Mouse (Mus musculus) inflammation-experienced regulatory T-cells (primary cell): ENCODE data around the gene Arhgap23. TPM values are rescaled to one million over a fixed set of nuclear protein-coding genes. Genes with fewer than 3 reads are reported as not detected.

Source experiments
- polyA plus RNA-seq, 2 experiments: library from polyadenylated mRNA; unstranded; fragments of 100-300 nt; shearing (Covaris generic); gene quantifications; one replicate each; pipeline ENCODE4 v1.2.1; 2017

Arhgap23 gene
- polyA plus RNA-seq, result under 1 TPM in 1 of 2 experiments, not detected in 1; 0.38 TPM

GRCm38 (mm10) chr11:97415330-97415711 lies at the start of gene Arhgap23:
Gene Arhgap23 (plus strand): TSS chr11:97415533.

GRCm38 (mm10) chr11:97499865-97500719 lies 84.8 kb downstream of the Arhgap23 start, which contains the start of gene 4933428G20Rik:
Gene 4933428G20Rik (minus strand): TSS chr11:97500340.

Other genes with a start within 250 kb of the Arhgap23 start
- gene Kpnb1, start 227.7 kb upstream of the Arhgap23 start, polyA plus RNA-seq, result 10 to 100 TPM; 22.6 to 25.1 TPM
- 10 to 100 TPM; 35.4 to 45.5 TPM for gene Npepps, start 134.9 kb upstream of the Arhgap23 start, polyA plus RNA-seq
- gene Mrpl45, start 99.8 kb upstream of the Arhgap23 start, polyA plus RNA-seq, result 10 to 100 TPM; 23.0 to 26.3 TPM
- gene Gpr179, start 63.5 kb upstream of the Arhgap23 start, polyA plus RNA-seq, result 1 to 10 TPM in 1 of 2 experiments, under 1 TPM in 1; 0.14 to 1.8 TPM
- gene Socs7, start 53.0 kb upstream of the Arhgap23 start, polyA plus RNA-seq, result 1 to 10 TPM; 1.4 to 2.5 TPM
- gene 4933428G20Rik, start 84.8 kb downstream of the Arhgap23 start, polyA plus RNA-seq, result under 1 TPM in 1 of 2 experiments, not detected in 1; 0.53 TPM
- gene Srcin1, start 160.7 kb downstream of the Arhgap23 start, polyA plus RNA-seq, result under 1 TPM; 0.02 to 0.53 TPM
- 10 to 100 TPM in 1 of 2 experiments, 1 to 10 TPM in 1; 6.1 to 11.7 TPM for gene Epop, start 214.2 kb downstream of the Arhgap23 start, polyA plus RNA-seq
- gene Mllt6, start 247.9 kb downstream of the Arhgap23 start, polyA plus RNA-seq, result 10 to 100 TPM; 10.0 to 13.1 TPM